Mouse (Mus musculus): ENCODE measurements around the gene Tbx3.

- TF ChIP-seq CTCF (IDR thresholded peaks at IDR 0.05) (no peak), POLR2A (IDR thresholded peaks at IDR 0.05; ENCODE audit: insufficient read depth, low read depth, low read length) (no peak)
These were observed 41.6 kb upstream of the Tbx3 start for GRCm38 (mm10) chr5:119628746-119629327.
